Mouse (Mus musculus): ENCODE results near the gene Amdhd2.
"Not testable (repeated sequence)": the region's sequence is repeated elsewhere in the genome, so short reads cannot be mapped to it uniquely, and the experiment has no call there.

The Amdhd2 gene

DNA sequence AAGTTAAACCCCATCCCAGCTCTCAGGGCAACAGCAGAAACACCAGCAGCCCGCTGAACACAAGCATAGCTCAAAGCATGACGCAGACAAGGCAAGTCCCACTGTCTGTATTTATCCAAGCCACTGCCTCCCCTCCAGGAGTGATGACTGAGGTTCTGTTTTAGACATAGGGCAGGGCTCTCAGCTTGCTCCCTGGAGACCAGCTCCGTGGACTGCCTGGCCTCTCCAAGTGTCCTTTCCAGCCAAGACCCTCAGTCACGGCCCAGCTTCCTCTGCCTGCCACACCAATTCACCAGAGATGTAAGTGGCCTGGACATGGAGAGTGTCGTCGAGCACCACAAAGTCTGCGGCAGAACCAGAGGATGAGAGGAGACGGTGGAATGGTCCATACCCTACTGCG lies 7.8 kb downstream of the Amdhd2 start:
- DNase-seq, result no peak

DNA sequence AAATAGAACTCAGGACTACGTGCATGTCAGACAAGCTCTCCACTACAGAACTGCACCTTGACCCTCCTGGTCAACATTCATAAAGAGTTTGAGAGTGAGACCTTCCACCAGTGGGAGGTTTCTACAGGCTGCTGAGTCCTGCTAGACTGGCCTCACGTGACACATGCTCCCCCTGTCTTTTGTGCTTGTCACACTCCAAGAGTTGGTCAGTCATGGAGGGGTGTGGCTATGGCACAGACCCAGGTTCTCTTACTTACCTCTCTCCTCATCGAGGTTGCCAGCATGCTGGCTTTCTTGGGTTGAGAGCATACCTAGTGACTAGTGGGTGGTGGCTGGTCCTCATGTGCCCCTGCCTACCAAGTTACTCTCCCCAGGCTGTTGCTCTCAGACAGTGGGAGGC lies 9.1 kb downstream of the Amdhd2 start:
- DNase-seq, result peak; percentile 92 to 93

GRCm38 (mm10) chr17:24151890-24152563 lies 11.5 kb downstream of the Amdhd2 start:
- peak; percentile 82 to 90 for DNase-seq

GRCm38 (mm10) chr17:24151382-24151781 lies 12.2 kb downstream of the Amdhd2 start:
- no peak for DNase-seq

- no peak for DNase-seq
These were observed 12.7 kb downstream of the Amdhd2 start, which contains the start of gene Pdpk1 for GRCm38 (mm10) chr17:24150824-24151223. Gene Pdpk1 (minus strand): TSS chr17:24150924.

DNA sequence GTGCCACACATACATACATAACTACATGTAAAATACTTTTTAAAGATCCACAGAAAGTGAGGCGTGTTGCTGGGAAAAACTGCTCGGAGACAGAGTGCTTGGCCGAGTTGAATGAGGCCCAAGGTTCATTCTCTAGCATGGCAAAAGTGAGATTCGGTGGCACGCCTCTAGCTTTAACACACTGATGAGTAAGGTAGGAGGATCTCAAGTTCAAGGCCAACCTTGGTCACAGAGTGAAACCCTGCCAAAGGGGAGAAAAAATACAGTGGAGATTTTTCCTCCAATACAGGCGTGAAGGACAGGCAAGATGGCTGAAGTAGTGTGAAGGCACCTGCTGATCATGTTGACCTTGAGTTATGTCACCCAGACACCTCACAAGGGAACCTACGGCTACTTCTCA lies 14.1 kb downstream of the Amdhd2 start:
- no peak for DNase-seq

DNA sequence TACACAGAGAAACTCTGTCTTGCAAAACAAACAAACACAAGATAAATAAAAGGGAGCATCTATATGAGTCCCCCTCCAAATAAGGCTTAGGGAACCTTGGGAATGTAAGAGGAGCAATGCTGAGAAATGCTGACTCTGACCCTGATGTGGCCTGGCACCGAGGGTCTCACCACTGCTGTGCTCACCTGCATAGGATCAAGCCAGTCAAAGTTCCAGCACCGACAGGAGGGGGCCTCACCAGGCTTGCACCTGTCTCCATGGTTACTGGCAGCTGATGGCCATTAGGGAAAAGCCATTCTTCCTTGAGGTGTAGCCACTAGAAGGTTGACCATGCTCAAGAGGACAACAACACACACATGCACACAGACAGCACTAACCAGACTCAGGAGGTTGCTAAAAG lies 20.7 kb downstream of the Amdhd2 start:
- no peak for DNase-seq

DNA sequence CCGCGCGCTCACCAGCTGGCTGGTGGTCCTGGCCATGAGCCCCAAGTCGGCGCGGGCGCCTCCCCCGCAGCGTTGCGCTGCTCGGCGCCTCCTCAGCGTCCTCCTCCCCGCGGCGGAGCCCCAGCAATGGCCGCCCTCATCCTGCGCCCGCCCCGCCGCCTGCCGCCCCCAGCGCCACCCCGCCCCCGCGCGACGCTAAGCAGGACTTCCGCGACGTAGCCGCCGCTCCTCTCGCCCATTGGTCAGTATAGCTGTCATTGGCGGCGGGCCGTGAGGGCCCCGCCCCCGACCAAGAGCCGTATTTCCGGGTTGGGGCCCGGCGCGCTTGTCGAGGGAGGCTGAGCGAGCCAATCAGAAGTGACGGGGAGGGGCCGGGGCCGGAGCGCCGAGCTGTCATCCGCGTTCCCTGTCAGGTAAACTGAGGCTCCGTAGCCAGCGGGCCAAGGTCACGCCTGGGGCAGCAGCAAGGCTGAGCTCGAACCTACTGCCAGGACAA lies 22.1 kb downstream of the Amdhd2 start:
- DNase-seq, result peak; percentile 96 to 98

- DNase-seq, result peak; percentile 55 to 65
These were observed 22.6 kb downstream of the Amdhd2 start for GRCm38 (mm10) chr17:24140845-24141424.

DNA sequence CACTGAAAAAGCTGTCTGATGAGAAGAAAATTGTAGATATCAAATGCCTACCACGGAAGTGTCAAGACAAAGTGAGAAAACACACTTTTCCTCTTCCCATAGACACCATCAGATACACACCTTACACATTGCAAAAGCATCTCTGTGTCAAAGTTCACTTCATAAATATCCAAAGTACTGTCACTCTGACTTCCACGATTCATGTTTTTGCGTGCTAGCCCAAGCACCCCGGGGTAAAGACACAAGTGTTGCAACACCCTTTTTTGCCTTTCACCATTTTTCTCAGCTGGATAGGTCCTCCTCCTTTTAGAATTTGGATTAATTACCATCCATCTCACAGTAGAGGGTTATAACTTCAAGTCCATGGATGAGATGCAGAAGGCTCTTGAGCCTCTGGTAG lies 23.6 kb downstream of the Amdhd2 start:
- DNase-seq, result no peak

DNA sequence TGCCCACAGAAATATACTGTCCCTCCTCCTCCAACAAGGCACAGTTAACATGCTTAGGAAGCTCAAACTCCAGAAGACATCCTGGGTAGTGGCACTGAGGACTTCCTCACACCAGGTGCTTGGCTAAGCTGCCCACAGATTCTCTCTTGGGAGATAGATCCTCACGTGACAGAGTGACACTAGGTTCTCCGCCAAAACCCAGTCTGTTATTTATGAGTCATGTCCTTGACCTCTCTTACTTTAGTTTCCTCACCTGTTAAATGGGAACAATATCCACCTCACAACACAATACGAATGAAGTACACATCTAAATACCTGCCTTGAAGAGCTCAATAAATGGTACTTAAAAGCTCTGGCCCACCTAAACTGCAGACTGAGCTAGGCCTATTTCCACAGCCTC lies 24.3 kb downstream of the Amdhd2 start:
- no peak for DNase-seq

- no peak for DNase-seq
These were observed 26.2 kb downstream of the Amdhd2 start for GRCm38 (mm10) chr17:24137226-24137880.

GRCm38 (mm10) chr17:24134062-24134461 lies 29.5 kb downstream of the Amdhd2 start:
- no peak for DNase-seq

DNA sequence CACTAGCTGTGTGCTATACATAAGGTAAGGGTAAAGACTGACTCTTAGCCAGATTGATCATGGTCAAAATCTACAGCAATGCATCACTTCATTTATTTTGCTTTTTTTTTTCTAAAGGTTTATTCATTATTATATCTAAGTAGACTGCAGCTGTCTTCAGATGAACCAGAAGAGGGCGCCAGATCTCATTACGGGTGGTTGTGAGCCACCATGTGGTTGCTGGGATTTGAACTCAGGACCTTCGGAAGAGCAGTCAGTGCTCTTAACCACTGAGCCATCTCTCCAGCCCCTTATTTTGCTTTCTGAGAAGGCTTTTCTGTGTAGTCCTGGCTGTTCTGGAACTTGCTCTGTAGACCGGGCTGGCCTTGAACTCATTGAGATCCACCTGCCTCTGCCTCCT lies 30.6 kb downstream of the Amdhd2 start:
- not testable (repeated sequence) for DNase-seq

- DNase-seq, result no peak
These were observed 32.0 kb downstream of the Amdhd2 start for GRCm38 (mm10) chr17:24131570-24131969.

- not testable (repeated sequence) for DNase-seq
These were observed 34.3 kb downstream of the Amdhd2 start for GRCm38 (mm10) chr17:24129246-24129645.

- DNase-seq, result no peak
These were observed 36.0 kb downstream of the Amdhd2 start for GRCm38 (mm10) chr17:24127592-24127991.

DNA sequence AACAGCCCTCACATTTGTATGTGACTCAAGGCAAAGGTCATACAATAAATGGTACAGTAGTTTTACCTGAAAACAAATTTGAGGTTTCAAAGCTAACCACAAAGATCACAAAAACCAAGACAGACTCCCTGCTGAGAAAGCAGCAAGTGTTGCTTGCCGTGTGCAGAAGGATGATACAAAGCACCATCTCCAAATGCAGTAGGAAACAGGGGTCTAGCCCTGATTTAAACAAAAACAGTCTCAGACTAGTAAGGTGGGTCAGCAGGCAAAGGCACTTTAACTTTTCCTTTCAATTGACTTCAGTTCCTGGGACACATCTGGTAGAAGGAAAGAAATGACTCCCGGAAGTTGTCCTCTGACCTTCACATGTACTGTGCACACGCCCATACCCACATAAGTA lies 36.8 kb downstream of the Amdhd2 start:
- DNase-seq, result no peak

DNA sequence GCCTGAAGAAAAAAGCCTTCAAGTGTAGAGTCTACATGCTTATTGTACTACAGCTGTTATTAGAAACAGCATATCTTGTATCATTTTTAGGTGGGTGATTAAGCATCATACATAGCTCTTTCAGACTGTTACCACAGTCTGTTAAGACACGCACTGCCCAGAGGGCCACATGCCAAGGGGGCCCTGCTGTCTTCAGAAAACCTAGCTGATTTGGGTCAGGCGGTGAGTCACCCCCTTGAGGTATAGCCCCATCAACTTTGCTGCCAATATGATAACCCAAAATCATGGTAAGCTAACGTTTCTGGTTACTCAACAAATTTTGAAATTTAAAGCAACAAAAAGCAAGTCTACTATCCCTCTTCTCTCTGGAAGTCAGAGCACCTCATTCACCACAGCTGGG lies 44.1 kb downstream of the Amdhd2 start:
- DNase-seq, result no peak

GRCm38 (mm10) chr17:24113031-24113430 lies 50.5 kb downstream of the Amdhd2 start:
- DNase-seq, result no peak

DNA sequence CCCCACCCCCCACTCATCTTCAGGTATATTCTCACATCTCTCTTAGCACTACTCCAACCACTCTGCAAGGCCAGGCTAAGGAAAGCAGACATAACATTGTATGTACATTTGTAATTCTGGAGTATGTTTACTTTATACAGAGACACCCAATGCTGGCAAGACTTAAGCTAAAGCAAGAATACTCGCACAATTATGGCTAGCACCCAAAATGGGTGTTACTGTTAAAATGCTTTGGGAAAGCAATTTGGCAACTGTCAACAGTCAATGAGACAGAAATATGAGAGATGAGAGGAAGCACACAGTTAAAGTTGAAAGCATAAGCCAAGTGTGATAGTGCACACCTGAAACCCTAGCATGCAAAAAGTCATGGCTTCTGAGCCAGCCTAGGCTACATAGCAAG lies 52.3 kb downstream of the Amdhd2 start:
- DNase-seq, result no peak

GRCm38 (mm10) chr17:24108896-24109295 lies 54.7 kb downstream of the Amdhd2 start:
- DNase-seq, result no peak
